Mouse (Mus musculus) stomach, postnatal 0 days (tissue): ENCODE measurements around the gene Fpgs. TPM values are rescaled to one million over a fixed set of nuclear protein-coding genes. Genes with fewer than 3 reads are reported as not detected.

Source experiments
- ATAC-seq: fragments of 200-750 bp; cut with Nextera tagmentation; 2 replicates; pipeline ENCODE4 v1.8.0; 2017; ENCODE audit not compliant: low FRiP score, low TSS enrichment
- DNase-seq: peaks from one replicate; pipeline ENCODE4 v3.0.0-alpha.2; 2016; ENCODE audit warnings: low spot score
- H3K27ac ChIP-seq: fragments of 300-500 bp; sonication (generic); replicated peaks from 2 replicates; pipeline ENCODE4 v1.5.1; 2014; ENCODE audit warnings: mild to moderate bottlenecking, control low read depth
- H3K27me3 ChIP-seq: fragments of 300-500 bp; sonication (generic); 2 replicates; pipeline ENCODE4 v1.6.1; 2014; ENCODE audit warnings: low read length; ENCODE audit not compliant: control insufficient read depth, insufficient read depth
- H3K36me3 ChIP-seq: fragments of 300-500 bp; sonication (generic); 2 replicates; pipeline ENCODE4 v1.6.1; 2014; ENCODE audit warnings: low read length, mixed read lengths; ENCODE audit not compliant: control insufficient read depth, insufficient read depth
- H3K4me1 ChIP-seq: fragments of 300-500 bp; sonication (generic); replicated peaks from 2 replicates; pipeline ENCODE4 v1.6.1; 2014; ENCODE audit warnings: antibody characterized with exemption; ENCODE audit not compliant: control insufficient read depth, insufficient read depth
- H3K4me2 ChIP-seq: fragments of 300-500 bp; sonication (generic); replicated peaks from 2 replicates; pipeline ENCODE4 v1.6.1; 2014; ENCODE audit warnings: low read depth, mild to moderate bottlenecking, control low read depth, moderate library complexity
- H3K4me3 ChIP-seq: fragments of 300-500 bp; sonication (generic); 2 replicates; pipeline ENCODE4 v1.5.1; 2014; ENCODE audit warnings: low read depth, low read length, control low read depth
- H3K9ac ChIP-seq: fragments of 300-500 bp; sonication (generic); 2 replicates; pipeline ENCODE4 v1.6.1; 2014; ENCODE audit warnings: mild to moderate bottlenecking, low read length, control low read depth, mixed read lengths
- H3K9me3 ChIP-seq: fragments of 300-500 bp; sonication (generic); 2 replicates; pipeline ENCODE4 v1.6.1; 2016; ENCODE audit warnings: low read length; ENCODE audit not compliant: control insufficient read depth
- CTCF ChIP-seq: IDR thresholded peaks from 2 replicates; pipeline ENCODE4 v1.5.1; 2016; ENCODE audit warnings: antibody characterized with exemption, low read depth, mild to moderate bottlenecking, moderate library complexity
- EP300 ChIP-seq: optimal IDR thresholded peaks from 2 replicates; pipeline ENCODE3; 2016; ENCODE audit warnings: antibody characterized with exemption
- WGBS: fragments of 180-500 bp; shearing (Covaris S2); extraction: QIAGEN DNeasy Blood & Tissue Kit; methylation state at CpG from one replicate; pipeline ENCODE4 v1.1.7; 2014; 5-methylcytosine and 5-hydroxymethylcytosine counted together
- polyA plus RNA-seq: library from polyadenylated mRNA; unstranded; fragments of >200 nt; fragmentation: Nextera tagmentation; extraction: Ambion mirVana; gene quantifications from 2 replicates; pipeline ENCODE4 v1.2.1, GENCODE M21; 2015

The Fpgs gene
- polyA plus RNA-seq, 1 experiment from 2014 or later = 15.1 TPM

DNA sequence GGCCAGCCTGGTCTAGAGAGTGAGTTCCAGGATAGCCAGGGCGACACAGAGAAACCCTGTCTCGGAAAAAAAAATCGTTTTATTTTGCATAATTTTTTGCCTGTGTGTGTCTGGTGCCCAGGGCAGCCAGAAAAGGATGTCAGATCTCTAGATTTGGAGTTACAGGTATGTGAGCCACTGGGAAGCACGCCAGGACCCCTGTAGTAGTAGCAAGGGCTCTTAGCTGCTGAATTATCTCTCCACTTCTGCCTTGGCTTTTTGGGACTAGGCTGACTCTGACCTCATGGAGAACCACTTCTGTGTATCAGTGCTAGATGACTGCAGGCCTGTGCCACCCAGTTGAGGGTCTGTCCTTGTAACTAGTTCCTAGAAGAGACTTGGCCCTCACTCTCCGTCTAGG lies 62.1 kb downstream of the Fpgs start:
- TF ChIP-seq EP300 (no peak), CTCF (no peak)
- H3K9me3 ChIP-seq = no peaks in the 10 kb centered on the region
- H3K4me1 ChIP-seq = no peaks in the 10 kb centered on the region
- WGBS = 78% methylated on average over 5 of the region's 5 CpGs
- H3K36me3 ChIP-seq = no peaks in the 10 kb centered on the region
- H3K27me3 ChIP-seq = no peaks in the 10 kb centered on the region
- H3K4me2 ChIP-seq = no peak overlapping the region
- H3K4me3 ChIP-seq = no peak overlapping the region
- ATAC-seq (no peak), DNase-seq (no peak)
- no peak overlapping the region for H3K9ac ChIP-seq
- no peak overlapping the region for H3K27ac ChIP-seq

DNA sequence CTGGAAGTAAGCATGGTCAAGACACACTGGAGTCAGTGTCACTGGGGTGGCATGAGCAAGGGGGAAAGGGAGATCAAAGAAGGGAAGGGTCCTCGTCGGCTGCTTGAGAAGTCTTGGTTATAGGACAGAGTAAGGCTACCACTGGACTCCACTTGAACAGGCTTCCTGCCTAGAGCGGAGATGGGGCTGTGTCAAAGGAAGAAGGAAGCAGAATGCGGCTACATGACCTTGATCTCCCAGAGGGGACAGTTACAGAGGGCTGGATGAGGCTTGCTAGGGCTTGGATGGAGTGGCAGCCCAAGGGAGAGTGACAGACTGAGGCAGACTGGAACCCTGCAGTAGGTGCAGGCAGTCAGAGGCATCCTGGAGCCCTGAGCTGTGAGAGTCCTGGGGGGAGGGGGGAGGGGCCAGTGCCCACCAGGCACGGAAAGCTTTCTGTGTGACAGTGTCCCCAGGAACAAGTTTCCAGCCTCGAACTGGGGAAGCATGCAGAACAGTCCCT lies 63.3 kb downstream of the Fpgs start:
- Histone ChIP-seq H3K4me1 (no peaks in the 10 kb centered on the region), H3K27me3 (no peaks in the 10 kb centered on the region), H3K4me2 (no peak overlapping the region), H3K27ac (no peak overlapping the region; the same call in 1 of the 2 replicates), H3K9ac (no peak overlapping the region), H3K4me3 (no peak overlapping the region), H3K9me3 (no peaks in the 10 kb centered on the region), H3K36me3 (no peaks in the 10 kb centered on the region)
- DNase-seq (no peak), ATAC-seq (no peak)
- TF ChIP-seq EP300 = no peak
- no peak for TF ChIP-seq CTCF
- WGBS = 67% methylated on average over 6 of the region's 6 CpGs

DNA sequence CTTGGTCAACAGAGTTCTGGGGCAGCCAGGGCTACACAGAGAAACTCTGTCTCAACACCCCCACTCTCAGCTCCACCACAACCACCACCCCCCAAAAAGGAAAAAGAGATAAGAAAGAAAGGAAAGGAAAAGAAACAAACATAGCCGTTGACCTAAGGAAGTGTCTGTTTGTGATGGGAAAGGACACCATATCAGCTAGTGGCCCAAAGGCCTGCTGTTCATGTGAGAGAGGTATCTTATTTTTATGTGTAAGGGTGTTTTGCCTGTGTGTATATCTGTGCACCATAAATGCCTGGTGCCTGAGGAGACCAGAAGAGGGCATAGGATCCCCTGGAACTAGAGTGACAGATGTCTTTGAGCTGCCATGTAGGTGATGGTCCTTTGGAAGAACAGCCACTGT lies 64.3 kb downstream of the Fpgs start:
- no peak for DNase-seq
- Histone ChIP-seq H3K9me3 (no peaks in the 10 kb centered on the region), H3K4me1 (no peaks in the 10 kb centered on the region), H3K4me2 (no peak overlapping the region), H3K27me3 (no peaks in the 10 kb centered on the region), H3K27ac (no peak overlapping the region), H3K4me3 (no peak overlapping the region), H3K36me3 (no peaks in the 10 kb centered on the region), H3K9ac (no peak overlapping the region)
- ATAC-seq = no peak
- TF ChIP-seq EP300 = no peak
- no peak for TF ChIP-seq CTCF
- 61% methylated on average over 1 of the region's 1 CpGs for WGBS

GRCm38 (mm10) chr2:32637778-32638281 lies 66.1 kb downstream of the Fpgs start:
- no peak overlapping the region for H3K4me3 ChIP-seq
- H3K27me3 ChIP-seq = no peaks in the 10 kb centered on the region
- no peak for TF ChIP-seq CTCF
- no peak for TF ChIP-seq EP300
- no peaks in the 10 kb centered on the region for H3K4me1 ChIP-seq
- no peak overlapping the region for H3K4me2 ChIP-seq
- H3K9me3 ChIP-seq = no peaks in the 10 kb centered on the region
- peak overlapping the region; percentile 43; the same call in 1 of the 2 replicates for H3K9ac ChIP-seq
- 30% methylated on average over 11 of the region's 11 CpGs for WGBS
- no peak for DNase-seq
- peak overlapping the region; percentile 53; the same call in 1 of the 2 replicates for H3K27ac ChIP-seq
- peak; percentile 55; the same call in 1 of the 2 replicates for ATAC-seq
- H3K36me3 ChIP-seq = no peaks in the 10 kb centered on the region

DNA sequence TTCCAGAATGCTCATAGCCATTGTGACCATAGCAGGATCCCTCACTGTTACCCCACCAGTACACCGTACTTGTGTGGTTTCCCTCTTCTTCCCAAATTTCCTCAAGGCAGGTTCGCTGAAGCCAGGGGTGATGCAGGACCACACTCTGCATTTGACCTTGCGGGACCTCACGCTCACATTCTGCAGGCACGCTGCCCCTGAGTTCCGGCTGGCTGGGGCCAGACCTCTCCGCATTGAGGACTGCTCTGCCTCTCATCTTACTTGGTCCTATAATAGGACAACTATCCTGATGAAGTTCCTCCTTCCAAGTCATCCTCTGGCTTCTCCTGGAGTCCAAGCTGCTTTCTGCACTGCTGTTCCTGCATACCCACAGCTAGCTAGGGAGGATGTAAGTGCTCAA lies 67.3 kb downstream of the Fpgs start:
- 77% methylated on average over 7 of the region's 7 CpGs for WGBS
- Histone ChIP-seq H3K4me1 (no peaks in the 10 kb centered on the region), H3K9ac (no peak overlapping the region), H3K27me3 (no peaks in the 10 kb centered on the region), H3K4me3 (no peak overlapping the region), H3K36me3 (no peaks in the 10 kb centered on the region), H3K9me3 (no peaks in the 10 kb centered on the region), H3K4me2 (no peak overlapping the region), H3K27ac (no peak overlapping the region)
- no peak for ATAC-seq
- no peak for DNase-seq
- TF ChIP-seq CTCF (no peak), EP300 (no peak)

DNA sequence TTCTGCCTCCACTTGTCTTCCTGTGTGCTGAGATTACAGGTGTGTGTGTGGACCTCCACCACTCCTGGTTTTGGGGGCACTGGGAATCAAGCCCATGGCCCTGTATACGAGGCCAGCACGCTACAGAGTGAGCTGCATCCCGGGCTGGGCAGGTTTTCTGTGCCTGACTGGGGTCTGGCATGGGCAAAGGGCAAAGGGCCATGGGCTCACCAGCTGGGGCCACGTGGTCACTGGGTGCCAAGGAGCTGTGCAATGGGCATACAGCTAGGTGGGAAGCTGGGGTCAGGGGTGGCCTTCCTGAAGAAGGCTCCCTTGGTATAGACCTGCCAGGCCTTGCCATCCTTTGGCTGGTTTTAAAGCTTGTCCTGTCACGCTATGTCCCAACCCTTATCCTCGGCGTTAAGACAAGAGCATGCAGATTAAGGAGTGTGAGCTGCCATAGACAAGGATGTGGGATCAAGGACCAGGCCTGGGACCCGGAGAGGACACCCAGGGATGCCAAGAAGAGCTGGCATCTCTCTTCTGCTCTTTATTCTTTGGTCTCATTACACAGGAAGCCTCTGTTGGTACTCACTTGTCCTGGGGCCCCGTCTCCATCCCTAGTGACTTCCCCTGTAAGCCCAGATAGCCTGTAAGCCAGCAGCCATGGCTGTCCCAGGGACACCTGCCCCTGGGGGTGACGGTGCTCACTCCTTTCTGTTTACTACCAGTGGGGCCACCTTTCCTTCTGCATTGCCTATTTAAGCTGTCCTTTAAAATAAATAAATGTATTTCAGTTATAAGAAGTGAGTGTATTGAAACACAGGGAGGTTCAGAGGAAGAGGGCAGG lies 69.5 kb downstream of the Fpgs start:
- no peaks in the 10 kb centered on the region for H3K36me3 ChIP-seq
- no peak overlapping the region for H3K4me2 ChIP-seq
- no peak overlapping the region for H3K9ac ChIP-seq
- H3K9me3 ChIP-seq = no peaks in the 10 kb centered on the region
- ATAC-seq = no peak
- H3K27me3 ChIP-seq = no peaks in the 10 kb centered on the region
- no peak overlapping the region for H3K4me3 ChIP-seq
- TF ChIP-seq CTCF (no peak), EP300 (no peak)
- 0 out of 2 replicates have a peak overlapping the region, but pooled peaks have one; percentile 20 for H3K27ac ChIP-seq
- WGBS = 82% methylated on average over 10 of the region's 10 CpGs
- H3K4me1 ChIP-seq = no peaks in the 10 kb centered on the region
- no peak for DNase-seq
